Mouse (Mus musculus): Measurements from ENCODE around the gene Mepce. TPM values are rescaled to one million over a fixed set of nuclear protein-coding genes. Genes with fewer than 3 reads are reported as not detected.
"Not testable (repeated sequence)": the region's sequence is repeated elsewhere in the genome, so short reads cannot be mapped to it uniquely, and the experiment has no call there.

Mepce gene
- total RNA-seq, 2 experiments from 2014 or later, result 52.0 to 56.4 TPM

DNA sequence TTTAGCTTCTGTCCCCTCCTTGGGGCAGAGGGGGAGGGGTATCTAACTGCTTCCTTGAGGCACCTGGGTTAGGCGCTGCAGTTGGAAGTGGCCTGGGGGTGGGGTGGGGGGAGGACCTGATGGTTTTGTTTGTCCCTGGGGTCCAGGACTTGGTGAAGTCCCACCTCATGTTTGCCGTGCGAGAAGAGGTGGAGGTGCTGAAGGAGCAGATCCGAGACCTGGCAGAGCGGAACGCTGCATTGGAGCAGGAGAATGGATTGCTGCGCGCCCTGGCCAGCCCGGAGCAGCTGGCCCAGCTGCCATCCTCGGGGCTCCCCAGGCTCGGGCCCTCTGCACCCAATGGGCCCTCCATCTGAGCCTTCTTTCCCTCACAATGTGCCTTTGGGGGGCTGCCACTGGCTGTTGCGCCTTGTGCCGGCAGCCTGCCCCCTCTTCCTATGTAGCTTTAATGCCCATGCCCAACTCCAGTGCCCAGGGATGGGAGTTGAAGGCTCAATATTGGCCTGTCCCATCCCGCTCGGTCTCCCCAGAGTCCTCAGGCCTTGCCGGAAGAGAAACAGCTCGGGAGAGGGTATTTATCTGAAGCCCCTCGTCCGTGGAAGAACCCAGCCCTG, 28.4 kb downstream of the Mepce start:
- DNase-seq, result no peak

- DNase-seq, result no peak
These were observed 29.6 kb downstream of the Mepce start for GRCm38 (mm10) chr5:137757887-137758286.

DNA sequence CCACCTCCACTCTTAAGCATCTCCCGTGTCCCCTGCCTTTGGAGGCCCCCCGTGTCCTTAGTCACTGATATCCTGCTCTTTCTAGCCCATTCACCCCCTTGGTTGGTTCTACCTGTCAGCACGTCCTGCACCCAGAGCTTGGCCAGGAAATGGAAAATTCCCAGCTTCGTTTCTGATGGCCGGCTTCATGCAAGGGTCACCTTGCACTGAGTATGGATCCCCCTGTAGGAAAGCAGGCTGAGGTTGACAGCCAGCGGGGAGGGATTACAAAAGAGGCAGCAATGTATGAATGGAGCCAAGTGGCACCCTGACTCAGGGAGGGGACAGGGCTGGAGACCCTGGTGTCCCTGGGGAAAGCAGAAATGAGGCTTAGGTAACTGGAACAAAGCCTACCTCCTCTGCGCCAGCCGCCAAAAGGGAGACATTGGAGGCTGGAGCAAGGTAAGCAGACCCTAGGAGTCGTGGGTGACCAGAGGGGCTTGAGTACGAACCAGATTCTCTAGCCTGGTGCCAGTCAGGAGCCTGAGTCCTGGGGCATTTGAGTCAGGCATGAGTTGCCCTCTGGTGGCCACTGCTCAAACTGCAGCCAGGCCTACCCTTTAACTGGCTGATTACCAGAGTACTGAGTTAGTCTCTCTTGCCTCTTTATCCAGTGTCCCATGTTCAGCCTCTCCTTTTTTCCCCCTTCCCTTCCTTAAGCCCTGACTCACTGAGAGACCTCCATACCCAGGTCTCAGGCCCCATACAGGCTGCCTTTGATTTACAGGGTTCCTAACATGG, 30.4 kb downstream of the Mepce start:
- peak; percentile 87 to 88 for DNase-seq

DNA sequence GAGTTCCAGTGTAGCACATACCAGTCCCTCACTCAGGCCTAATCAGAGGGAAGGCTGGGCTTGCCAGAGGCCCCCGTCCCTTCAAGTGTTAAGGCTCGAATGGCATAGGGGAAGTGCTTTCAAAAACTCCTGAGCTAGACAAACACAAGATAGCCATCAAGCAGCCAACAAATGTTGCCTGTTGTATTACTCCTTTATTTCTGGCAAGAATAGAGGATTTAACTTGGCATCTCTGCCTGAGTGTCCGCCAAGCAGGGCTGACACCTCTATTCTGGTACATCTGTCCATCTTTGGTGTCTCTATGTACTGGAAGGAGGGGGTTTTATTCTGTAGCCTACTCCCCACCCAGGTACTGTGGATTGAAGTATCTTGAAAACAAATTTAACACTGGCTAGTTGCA, 31.3 kb downstream of the Mepce start:
- DNase-seq, result no peak

DNA sequence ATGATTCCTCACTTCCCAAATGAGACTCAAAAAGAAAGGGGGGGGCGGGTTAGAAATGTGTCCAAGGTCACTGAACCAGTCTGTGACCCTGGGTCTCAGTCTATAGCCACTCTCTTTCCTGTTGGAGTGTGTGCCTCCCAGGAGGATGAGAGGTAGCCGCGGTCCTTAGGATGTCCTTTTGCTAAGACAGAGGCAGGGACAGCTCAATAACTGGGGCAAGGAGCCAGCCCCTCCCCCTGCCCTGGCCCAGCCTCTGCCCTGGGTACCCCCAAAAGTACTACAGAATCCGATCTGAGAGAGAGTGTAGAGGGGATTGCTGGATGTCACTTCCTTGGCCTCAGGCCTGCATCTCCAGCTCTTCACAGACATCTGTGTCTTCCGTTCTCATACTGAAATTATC, 32.0 kb downstream of the Mepce start:
- DNase-seq, result no peak

GRCm38 (mm10) chr5:137753111-137753832, 34.2 kb downstream of the Mepce start:
- DNase-seq, result no peak

DNA sequence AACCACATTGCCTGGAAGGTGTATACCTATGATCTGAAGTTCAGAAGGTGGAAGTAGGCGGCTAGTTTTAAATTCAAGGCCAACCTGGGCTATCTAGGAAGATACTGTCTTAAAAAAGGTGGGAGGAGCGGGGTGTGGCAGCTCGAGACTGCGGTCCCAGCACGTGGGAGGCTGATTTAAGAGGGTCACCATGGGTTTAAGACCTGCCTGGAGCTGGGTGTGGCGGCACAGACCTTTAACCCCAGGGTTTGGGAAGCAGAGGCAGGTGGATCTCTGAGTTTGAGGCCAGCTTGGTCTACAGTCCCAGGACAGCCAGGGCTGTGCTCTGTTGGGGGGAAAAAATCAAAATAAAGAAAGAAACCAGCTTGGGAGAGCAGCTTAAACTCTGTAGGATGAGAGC, 35.5 kb downstream of the Mepce start:
- no peak for DNase-seq

DNA sequence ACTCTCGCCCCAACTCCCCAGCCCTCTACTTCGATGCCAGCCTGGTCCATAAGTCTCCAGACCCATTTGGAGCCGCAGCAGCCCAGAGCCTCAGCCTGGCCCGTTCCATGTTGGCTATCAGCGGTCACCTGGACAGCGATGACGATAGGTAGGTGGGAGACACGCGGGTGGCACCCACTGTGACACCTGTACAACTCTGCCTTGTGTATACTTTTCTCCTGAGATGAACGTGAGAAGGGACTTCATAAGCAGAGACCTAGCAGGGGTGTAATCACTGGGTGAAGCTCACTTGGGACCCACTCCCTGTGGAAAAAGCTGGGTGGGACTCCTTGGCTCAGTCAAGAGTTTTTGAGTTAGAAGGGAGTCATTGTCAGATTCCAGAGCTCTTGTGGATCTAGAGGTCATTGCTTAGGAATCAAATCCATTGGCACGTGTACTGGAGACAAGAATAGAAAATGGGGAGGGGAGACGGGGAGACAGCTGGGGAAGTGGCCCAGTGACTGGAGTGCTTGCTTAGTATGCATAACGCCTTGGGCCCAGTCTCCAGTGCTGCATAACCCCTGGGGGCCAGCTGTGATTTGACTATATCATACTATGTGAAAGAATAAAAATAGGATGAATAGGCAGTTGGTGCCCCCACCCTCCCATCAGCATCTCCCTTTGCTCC, 36.1 kb downstream of the Mepce start:
- DNase-seq, result no peak

DNA sequence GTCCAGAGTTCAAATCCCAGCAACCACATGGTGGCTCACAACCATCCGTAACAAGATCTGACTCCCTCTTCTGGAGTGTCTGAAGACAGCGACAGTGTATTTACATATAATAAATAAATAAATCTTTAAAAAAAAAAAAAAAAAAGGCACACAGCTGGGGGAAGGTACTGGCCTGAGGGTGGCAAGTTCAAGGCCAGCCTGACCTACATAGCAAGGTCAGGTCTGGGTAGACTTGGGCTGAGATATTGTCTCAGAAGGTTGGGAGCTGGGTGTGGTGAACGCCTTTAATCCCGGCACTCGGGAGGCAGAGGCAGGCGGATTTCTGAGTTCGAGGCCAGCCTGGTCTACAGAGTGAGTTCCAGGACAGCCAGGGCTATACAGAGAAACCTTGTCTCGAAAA, 37.2 kb downstream of the Mepce start:
- not testable (repeated sequence) for DNase-seq

DNA sequence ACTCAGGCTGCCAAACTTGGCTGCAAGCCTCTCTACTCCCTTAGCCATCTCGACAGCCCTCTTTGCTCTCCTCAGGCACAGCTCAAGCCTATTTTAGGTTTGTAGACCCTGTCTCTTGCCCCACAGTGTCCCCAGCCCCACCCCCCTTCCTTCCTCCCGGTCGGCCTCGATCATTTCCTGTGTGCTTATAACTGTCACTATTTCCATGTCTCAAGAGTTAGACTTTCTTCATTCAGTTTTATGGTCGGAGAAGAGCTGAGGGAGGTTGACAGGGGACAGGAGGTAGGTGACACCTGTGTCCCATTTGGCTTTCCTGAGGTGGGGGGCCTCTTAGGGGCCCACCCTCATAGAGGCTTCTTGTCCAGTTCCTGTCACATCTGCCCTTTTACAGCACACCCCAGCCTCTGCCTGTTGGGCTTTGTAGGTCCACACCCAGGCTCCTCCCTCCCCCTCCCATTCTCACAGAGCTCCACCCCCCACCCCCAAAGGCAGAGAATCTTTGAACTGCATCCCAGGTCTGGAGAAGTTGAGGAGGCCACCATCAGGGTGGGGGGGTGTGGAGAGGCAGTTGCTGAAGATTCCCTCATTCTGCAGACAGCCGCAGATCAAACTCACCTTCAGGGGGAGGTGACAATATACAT, 38.1 kb downstream of the Mepce start:
- no peak for DNase-seq

GRCm38 (mm10) chr5:137748130-137748770, 39.2 kb downstream of the Mepce start:
- DNase-seq, result no peak

DNA sequence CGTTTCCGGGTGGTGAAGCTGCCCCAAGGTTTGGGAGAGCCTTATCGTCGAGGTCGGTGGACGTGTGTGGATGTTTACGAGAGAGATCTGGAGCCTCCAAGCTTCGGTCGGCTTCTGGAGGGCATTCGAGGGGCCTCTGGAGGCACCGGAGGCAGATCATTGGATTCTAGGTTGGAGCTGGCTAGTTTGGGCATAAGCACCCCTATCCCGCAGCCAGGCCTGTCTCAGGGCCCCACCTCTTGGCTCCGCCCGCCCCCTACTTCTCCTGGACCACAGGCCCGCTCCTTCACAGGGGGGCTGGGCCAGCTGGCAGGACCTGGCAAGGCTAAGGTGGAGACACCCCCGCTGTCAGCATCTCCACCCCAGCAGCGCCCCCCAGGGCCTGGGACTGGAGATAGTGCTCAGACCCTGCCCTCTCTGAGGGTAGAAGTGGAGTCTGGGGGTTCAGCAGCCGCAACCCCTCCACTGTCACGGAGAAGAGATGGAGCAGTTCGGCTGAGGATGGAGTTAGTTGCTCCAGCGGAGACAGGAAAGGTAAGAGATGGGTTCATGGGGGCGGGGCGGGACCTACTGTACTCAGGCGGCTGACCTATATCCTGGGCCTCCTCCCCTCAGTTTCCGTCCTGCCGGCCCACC, 40.0 kb downstream of the Mepce start:
- DNase-seq, result peak; percentile 48 to 73

DNA sequence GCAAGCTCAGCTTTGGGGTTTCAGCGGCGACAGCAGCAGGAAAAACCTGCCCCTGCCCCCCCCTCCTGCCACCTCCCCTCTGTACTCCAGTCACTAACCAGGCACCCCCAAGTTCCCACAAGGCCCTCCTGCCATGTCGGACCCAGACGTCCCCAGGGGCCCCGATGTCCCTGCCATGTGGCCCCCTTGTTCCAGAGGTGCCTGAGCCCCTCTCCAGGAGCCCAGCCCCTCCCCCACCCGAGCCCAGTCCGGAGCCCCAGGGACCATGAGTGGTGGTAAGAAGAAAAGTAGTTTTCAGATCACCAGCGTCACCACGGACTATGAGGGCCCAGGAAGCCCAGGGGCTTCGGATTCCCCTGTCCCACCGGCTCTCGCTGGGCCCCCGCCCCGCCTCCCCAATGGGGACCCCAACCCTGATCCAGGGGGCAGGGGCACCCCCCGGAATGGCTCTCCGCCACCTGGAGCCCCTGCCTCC, 40.6 kb downstream of the Mepce start:
- DNase-seq, result peak; percentile 36 to 60

- peak; percentile 79 to 88 for DNase-seq
These were observed 41.1 kb downstream of the Mepce start for GRCm38 (mm10) chr5:137746282-137746850.

DNA sequence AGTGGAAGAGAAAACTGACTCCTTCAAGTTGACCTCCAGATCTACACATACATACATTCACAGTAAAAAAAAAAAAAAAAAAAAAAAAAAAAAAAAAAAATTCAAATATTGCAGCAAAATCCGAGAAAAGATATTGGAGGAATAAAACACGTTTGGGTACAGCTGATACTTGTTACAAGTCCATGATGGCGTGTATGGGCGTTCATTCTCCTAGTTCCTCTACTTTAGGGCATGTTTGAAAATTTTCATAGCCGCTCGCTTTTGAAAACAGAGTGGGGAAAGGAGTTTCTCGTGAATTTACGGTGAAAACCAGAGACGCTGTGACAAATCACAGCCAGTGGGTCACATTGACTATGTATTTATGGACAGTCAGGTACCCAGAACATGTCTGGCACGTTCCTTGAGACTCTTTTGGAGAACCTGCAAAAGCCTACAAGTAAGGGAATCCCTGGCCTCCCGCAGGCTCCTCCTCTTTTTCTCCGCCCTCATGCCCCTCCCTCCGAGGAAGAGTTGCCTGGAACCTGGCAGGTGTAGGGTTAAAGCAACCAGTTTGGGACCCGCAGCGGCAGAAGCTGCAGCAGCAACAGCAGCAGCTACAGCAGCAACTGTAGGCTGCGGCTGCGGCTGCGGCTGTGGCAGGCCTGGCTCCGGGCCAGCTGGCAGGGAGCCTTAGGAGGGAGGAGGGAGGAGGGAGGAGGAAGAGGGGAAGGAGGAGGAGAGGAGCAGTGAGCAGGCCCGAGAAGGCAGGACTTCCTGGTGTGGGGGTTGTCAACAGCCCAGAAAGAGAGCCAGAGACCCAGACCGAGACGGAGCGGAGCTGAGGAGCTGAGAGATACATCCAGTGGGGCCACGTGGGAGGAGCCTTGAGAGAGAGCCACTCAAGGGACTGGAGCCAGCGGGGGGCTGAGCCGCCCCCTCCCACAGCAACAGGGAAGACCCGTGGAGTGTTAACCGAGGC, 42.0 kb downstream of the Mepce start, which contains the start of gene Tsc22d4:
Gene Tsc22d4, plus strand, starts transcription at position 517 of the 958 bp plus-strand sequence.
- peak; percentile 93 for DNase-seq

DNA sequence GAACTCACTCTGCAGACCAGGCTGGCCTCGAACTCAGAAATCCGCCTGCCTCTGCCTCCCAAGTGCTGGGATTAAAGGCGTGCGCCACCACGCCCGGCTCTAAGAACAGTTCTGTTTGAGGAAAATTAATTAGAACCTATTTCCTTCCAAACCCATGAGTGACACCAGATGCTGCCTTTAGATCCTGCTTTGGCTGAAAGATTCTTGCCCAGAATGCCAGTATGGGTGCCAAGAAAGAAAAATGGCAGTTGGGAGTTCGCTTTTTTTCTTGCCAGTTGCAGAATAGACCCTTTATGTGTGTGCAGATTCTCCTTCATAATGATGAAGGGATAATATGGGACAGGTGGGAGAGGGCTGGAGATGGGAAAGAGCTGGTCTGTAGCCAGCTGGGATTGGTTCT, 43.3 kb downstream of the Mepce start:
- DNase-seq, result no peak

DNA sequence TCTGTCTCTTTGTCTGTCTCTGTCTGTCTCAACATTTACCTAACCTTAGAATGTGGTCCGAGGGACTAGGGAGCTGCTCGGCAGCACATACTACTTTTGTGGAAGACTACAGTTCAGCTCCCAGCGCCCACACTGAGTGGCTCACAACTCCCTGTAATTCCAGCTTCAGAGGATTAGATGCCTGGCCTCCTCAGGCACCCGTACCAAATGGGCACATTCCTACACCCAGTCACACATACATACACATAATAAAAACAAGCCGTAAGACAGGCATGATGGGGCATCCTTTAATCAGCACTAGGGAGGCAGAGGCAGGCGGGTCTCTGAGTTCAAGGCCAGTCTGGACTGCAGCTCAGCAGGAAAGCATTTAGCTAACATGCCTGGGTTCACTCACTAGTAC, 44.6 kb downstream of the Mepce start:
- no peak for DNase-seq

DNA sequence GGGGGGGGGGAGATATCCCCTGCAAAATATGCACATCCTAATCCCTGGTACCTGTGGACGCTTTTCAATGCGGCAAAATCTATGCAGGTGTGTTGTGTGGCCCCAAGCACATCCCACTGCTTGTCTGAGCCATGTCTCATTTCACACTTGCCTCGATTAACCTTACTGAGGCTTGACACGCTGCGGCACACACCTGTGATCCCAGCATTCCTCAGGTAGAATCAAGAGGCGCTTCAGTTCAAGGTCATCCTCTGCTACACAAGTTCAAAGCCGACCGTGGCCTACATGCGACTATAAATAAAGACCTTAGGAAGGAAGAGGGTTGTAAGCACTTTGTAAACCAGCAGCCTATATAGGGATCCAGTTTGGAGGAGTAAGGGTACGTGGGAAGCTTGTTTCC, 45.4 kb downstream of the Mepce start:
- DNase-seq, result no peak
